Mouse (Mus musculus) adrenal gland, postnatal 14 days (tissue): ENCODE results near the gene Asic5. TPM values are rescaled to one million over a fixed set of nuclear protein-coding genes. Genes with fewer than 3 reads are reported as not detected.

Experiments used
- DNase-seq: peaks from one replicate; pipeline ENCODE4 v3.0.0; 2021; ENCODE audit warnings: mixed read lengths
- long read RNA-seq, 2 experiments: library from polyadenylated mRNA; stranded (forward); transcript quantifications; one replicate each; pipeline ENCODE4 v2.0.0; 2021
- total RNA-seq: library from RNA; stranded (reverse); gene quantifications from 2 replicates; pipeline ENCODE4 v1.2.3, GENCODE M21; 2021

Asic5 gene
- total RNA-seq, result 2.0 TPM in 1 of 2 replicates, not detected in the other
- long read RNA-seq, experiment 1, partial matches to known transcripts, result 0 of 1 reads
- long read RNA-seq, experiment 1, other reads (novel, unspliced or antisense), result 1 of 1 reads
- long read RNA-seq, experiment 2, partial matches to known transcripts, result 0 of 2 reads
- long read RNA-seq, experiment 2, other reads (novel, unspliced or antisense), result 2 of 2 reads

DNA sequence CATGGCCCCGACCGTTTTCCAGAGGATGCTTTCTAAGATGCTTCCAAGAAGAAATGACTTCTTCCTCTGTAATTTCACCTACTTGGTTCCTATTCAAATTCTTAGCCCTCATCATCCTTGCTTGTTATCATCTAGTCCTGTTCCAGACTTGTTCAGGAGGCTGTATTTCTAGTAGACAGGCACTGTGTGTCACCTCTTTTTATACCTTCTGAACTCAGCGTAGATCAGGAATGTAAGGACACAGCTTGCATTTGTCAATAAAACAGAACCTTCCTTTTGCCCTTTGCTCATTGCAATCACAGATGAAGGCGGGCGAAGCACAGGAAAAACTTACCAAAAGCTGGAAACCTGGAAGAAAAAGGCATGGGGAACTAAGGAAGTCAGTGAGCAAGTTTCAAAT is at the start of gene Asic5:
TSS of gene Asic5 (plus strand) at position 301 of the 400 bp plus-strand sequence.
- DNase-seq, result no peak

DNA sequence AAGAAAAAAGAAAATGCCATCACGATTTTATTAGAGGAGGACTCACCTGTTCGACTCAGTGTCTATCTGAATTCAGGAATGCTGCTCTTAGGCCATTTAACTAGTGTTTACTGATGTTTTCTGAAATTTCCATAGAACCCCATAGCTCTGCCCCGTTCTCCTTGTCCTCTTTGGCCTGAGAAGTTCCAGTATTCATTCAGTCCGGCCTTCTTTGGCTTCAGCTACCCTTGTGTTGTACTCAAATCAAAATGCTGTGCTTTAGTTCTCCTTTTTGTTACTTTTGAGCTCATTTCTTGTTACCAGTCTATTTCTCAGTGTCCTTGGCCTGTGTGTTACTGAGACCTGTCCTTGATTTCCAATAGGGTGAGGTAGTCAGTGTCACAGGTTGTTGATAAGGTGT is 48.7 kb upstream of the Asic5 start:
- DNase-seq, result no peak

DNA sequence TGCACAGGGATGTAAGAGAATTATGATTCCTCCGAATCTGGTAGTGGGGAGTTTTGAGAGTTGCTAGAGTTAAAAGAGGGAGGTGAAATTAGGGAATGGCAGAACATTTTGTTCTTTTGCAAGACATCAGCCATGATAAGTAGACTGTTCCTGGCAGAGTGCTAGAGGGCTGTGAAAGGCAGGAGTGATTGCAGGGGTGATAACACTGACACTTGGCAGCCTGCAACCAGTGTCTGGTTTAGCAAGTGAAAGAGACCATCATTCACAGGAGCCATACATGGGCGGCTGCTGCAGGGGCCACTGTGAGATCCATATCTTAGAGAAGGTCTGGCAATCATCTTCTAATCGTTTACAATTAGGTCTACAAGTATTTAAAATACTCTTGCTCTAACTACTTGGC is 43.2 kb upstream of the Asic5 start:
- DNase-seq, result peak; percentile 48

- no peak for DNase-seq
Observed at GRCm38 (mm10) chr3:81942341-81942740, 39.7 kb upstream of the Asic5 start.

DNA sequence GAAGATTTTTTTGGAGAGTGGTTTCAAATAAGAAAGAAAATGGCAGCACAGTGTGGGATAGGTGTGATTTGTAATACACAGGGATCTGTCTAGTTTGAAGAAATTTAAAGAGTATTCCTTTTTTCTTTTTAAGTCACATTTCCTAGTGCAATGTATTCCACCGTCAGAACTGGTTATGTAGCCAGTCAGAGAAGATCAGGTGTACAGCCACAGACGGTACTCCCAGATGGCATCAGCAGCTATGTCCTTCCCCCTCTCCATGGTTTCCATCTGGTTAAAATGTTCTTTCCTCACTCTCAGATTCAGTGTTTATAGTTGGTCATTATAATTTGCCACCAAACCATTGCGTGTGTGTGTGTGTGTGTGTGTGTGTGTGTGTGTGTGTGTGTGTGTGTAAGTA is 39.0 kb upstream of the Asic5 start:
- DNase-seq, result no peak

- no peak for DNase-seq
Observed at GRCm38 (mm10) chr3:81944851-81945393, 37.2 kb upstream of the Asic5 start.

GRCm38 (mm10) chr3:81949048-81949447 is 33.0 kb upstream of the Asic5 start:
- DNase-seq, result no peak

DNA sequence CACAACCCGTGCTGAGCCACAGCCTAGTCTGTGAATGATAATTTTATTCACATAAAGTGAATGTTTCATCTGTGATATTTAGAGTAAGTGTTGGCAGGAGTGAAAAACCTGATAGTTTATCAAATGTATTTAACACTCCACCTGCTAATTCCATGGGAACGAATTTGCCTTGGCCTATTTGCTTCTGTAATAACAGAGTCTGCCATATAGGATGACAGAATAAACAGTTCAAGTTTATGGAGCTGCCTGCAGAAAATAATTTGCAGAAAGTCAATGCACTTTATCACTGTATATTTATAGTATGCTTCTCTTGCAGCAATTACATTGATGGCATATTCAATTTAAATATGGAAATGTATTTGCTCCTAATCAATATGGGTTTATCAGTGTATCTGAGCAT is 30.3 kb upstream of the Asic5 start:
- DNase-seq, result no peak

DNA sequence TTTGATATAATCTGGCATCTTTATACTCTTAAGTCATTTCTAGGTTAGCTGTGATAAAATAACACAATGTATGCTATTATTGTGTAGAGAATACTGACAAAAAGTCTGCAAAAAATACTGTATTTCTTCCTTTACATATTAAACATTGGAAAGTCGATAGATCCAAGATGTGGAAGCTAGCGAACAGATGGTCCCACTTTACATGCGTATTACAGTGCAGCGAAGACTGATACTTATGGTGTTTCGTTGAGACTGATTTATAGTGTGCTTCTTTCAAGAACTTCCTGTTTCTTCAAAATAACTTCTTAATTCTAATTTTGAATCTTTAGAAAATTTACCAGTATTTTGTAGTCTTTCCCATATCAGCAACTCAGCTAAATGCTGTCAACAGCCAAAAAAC is 24.6 kb upstream of the Asic5 start:
- DNase-seq, result no peak

GRCm38 (mm10) chr3:81961336-81961735 is 20.8 kb upstream of the Asic5 start:
- DNase-seq, result no peak

GRCm38 (mm10) chr3:81963768-81964167 is 18.3 kb upstream of the Asic5 start:
- no peak for DNase-seq

- no peak for DNase-seq
Observed at GRCm38 (mm10) chr3:81964596-81964995, 17.5 kb upstream of the Asic5 start.

DNA sequence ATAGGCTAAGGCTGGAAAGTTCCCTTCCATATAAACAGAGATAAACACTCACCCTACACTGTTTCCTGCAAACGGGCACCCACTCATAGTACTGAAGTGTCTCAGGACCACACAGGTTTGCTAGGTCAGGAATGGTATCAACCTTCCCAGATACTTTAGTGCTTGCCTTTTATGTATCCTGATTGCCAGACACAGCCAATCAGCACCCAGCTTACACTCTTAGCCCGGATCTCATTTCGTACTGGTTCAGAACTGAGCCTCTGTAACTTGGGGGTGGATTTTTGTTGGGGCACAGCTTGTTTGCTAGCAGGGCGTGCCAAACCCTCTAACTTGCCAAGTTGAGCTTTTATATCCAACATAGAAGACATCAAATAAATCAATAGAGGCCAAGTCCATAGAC is 6.5 kb upstream of the Asic5 start:
- DNase-seq, result no peak

DNA sequence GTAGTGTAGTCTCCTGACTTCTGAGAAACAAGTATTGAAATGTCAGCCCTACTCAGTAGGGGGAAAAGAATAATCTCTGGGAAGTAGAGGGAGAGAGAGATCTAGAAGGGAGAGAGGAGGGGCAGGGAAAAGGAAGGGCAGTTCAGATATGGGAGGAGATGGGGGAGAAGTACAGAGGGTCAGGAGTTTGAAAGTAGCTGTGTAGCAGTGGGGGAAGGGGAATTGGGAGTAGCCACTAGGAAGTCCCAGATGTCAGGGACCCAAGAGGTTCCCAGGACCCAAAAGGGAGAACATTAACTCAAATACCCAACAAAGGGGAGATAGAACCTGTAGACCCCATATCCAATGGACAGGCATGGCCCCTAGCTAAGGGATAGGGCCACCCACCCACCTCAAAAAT is 6.0 kb upstream of the Asic5 start, which contains the start of gene Tdo2:
TSS of gene Tdo2 (minus strand) at position 101 of the 400 bp plus-strand sequence.
- DNase-seq, result no peak

DNA sequence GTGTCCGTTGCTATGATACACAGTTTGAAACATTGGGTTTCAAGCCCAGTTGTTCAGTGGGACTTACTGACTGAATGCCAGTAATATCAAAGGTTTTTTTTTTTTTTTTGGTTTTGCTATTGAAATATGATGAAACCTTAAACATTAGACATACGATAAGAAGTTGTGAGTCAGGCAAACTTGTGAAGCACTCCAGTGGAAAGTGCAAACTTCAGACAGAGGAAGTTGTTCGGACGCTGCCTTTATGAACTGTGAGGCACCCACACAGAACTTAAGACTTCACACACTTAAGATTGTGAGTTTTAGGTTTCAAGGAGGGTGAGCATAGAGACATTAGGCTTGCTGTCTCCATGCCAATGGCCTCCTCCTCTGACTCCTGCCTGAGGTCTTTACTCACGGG is 514 bp upstream of the Asic5 start:
- no peak for DNase-seq

DNA sequence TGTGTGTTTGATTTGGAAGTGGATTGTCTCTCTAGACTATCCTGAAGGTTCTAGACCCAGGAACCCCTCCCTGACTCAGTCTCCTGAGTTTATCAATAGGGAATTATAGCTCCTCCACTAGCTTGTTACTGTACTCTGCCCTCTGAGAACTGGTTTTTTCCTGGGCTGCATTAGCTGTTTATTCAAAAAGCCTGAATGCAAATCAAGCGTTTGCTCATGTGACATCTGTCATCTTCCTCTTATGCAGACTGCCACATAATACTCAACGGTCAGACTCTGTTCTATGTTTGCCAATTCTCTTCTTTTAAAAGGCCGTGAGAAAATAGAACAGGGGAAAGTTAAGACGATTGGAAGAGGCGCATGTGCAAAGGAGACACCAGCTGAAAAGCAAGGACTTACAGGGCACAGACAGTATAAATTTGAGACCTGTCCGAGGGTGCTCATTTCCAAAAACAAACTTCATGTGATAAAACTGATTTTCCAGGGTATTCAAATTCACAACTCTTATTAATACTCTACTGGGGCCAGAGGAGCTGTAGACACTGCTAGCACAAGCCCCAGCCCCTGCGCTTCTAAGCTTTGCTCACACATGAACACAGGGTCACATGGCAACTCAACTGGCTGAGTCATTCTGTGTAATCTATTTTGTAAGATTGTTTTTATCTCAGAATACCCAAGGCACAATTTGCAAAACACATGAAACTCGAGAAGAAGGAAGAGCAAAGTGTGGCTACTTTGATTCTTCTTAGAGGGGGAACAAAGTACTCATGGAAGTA is 1.2 kb downstream of the Asic5 start:
- peak; percentile 40 for DNase-seq

- DNase-seq, result no peak
Observed at GRCm38 (mm10) chr3:81985100-81985499, 3.0 kb downstream of the Asic5 start.

GRCm38 (mm10) chr3:81986103-81986502 is 4.0 kb downstream of the Asic5 start:
- DNase-seq, result no peak

GRCm38 (mm10) chr3:81987628-81988027 is 5.5 kb downstream of the Asic5 start:
- DNase-seq, result no peak

- DNase-seq, result no peak
Observed at GRCm38 (mm10) chr3:81989692-81990141, 7.6 kb downstream of the Asic5 start.

- peak; percentile 17 for DNase-seq
Observed at GRCm38 (mm10) chr3:81990531-81990930, 8.4 kb downstream of the Asic5 start.

DNA sequence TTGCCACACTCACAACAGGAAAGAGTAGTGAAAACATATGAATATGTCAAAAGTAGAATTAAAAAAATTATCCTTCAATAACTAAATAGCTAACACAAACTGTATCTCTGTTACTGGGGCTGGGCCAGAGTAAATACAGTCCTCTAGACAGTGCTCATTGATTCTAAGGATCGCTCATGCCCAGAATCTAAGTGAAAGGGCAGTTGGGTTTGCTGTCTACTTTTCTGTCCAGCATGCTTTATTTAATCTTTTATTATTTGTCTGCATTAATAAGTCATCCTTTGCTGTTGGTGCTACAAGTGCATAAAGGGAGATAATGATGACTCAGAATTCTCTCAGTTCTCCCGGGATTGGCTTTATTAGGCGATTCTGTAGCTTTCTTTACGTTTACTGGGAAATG is 13.3 kb downstream of the Asic5 start:
- no peak for DNase-seq

DNA sequence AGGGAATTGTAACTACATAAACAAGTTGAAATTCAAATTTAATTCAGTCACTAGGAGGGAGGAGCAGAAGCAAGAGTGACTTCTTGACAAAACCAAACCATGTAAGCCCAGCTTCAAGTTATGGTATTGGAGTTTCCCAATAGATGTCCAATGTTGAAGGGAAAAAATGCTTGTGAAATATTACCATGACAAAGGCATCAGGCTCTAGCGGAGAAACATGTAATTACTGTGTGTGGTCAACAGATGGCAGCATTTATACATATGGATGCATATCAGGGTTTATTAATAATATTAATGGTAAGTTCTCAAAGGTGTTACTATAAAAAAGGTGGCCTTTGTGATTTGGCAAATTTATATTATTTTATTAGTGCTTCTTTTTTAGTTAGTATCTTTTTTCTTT is 13.9 kb downstream of the Asic5 start:
- peak; percentile 28 for DNase-seq

DNA sequence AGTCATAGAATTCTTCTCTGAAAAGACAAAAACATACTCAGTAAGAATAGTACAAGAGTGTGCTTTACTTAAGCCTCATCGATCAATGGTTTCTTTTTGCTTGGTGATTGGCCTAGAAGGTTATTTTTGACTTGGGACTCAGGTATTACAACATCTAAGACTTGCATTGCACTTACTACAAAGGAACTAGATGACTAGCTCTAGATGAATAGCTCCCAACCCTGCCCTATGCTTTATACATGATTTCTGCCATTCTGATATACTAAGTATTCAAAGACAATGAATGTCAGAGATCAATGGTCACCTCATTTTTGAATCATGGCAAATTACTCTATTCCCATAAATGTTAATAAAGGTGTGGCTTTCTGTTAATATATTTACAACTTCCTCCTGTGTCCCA is 24.9 kb downstream of the Asic5 start:
- DNase-seq, result no peak
